Mouse (Mus musculus) 416B (cell line): ENCODE measurements at regions not wholly inside any gene's neighbourhood (a gene's known extent, or its start where the extent isn't known, plus 50 kb on each side); places are given as distances from the start of the nearest gene placed in this dataset.
A peak's percentile ranks its signal among the peaks of the same experiment; 100 is the strongest.
"Not testable (repeated sequence)": the region's sequence is repeated elsewhere in the genome, so short reads cannot be mapped to it uniquely, and the experiment has no call there.

ENCODE experiments used
- DNase-seq: peaks from one replicate; pipeline ENCODE4 v3.0.0; 2011; ENCODE audit warnings: low read depth

- DNase-seq, result no peak
Observed at GRCm38 (mm10) chr3:114627103-114627502, 276.8 kb upstream of the Olfm3 start.

GRCm38 (mm10) chr3:114635362-114635761 is 268.5 kb upstream of the Olfm3 start:
- no peak for DNase-seq

GRCm38 (mm10) chr3:114647957-114648356 is 255.9 kb upstream of the Olfm3 start:
- DNase-seq, result no peak

GRCm38 (mm10) chr3:114697946-114698345 is 205.9 kb upstream of the Olfm3 start:
- no peak for DNase-seq

GRCm38 (mm10) chr3:114725131-114725530 is 178.7 kb upstream of the Olfm3 start:
- DNase-seq, result no peak

DNA sequence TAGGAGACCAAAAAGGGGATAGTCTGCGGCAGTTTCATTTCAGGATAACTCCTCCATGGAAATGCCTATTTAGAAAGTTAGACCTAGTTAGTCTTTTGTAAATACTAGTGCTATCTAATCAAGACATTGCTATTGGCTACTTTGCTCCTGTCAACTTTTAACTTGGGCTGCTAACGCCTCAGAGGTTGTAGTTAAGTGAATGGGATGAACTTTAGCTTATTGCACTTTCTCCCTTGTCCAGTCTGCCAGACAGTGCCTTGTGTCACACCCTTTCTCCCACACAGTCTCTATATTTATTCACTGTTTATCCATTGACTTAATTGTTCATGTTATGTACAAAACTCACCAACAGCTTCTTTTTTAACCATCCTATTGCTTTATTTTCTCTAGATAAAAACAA is 167.5 kb upstream of the Olfm3 start:
- no peak for DNase-seq

DNA sequence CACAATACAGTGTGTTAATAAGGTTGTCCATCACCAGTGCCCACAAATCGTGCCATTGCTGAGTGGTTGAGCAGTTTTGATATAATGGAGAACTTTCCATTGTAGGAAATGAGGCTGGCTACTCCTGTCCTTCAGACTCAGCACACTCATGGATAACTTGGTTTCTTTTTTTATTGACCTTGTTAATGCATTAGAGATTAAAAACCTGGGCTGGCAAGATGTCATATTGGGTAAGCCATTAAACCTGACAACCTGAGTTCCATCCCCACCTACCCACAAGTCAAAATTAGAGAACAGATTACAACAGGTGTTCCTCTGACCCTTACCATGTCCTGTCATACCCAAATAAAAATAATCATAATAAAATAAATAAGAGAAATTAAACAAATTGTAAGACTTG is 159.7 kb upstream of the Olfm3 start:
- no peak for DNase-seq

GRCm38 (mm10) chr3:114745131-114745530 is 158.7 kb upstream of the Olfm3 start:
- DNase-seq, result no peak

GRCm38 (mm10) chr3:114757313-114757712 is 146.6 kb upstream of the Olfm3 start:
- no peak for DNase-seq

- peak; percentile 48 for DNase-seq
Observed at GRCm38 (mm10) chr3:114758592-114758991, 145.3 kb upstream of the Olfm3 start.

GRCm38 (mm10) chr3:114759290-114760002 is 144.4 kb upstream of the Olfm3 start:
- DNase-seq, result no peak

DNA sequence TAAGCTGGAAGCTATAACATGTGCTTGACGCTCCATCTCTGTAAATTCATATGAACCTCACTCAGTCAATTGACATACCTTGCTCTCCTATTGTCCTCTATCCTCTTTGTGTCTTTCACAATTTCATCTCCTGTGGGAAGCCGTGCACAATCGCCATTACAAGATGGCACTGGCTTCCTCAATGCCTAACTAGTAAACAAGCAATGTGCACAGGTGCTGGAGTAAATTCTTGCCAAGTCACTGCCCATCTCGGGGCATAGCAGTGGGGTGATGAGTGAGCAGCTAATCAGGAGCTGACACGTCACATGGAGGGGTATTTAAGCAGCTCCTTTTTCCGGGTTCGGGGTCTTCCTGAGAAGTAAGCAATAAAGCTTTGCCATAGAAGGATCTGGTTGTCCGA is 141.5 kb upstream of the Olfm3 start:
- DNase-seq, result not testable (repeated sequence)

DNA sequence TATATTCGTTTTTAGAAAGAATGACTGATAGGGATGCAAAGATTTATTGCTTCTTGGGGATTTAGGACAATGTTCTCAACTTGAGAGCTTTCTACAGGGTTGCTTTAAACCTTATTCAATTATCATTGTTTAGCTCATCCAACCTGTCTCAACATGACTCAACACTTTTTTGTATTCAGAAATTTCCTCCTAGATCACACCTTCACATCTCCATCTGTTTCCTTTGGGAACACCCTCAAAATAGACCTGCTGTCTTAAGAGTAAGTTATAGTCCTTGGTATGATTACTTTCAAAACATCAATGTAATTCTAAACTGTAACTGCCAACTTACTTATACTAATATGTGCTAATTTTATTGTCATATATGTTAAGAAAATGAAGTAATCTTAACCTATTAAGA is 114.8 kb upstream of the Olfm3 start:
- DNase-seq, result no peak

DNA sequence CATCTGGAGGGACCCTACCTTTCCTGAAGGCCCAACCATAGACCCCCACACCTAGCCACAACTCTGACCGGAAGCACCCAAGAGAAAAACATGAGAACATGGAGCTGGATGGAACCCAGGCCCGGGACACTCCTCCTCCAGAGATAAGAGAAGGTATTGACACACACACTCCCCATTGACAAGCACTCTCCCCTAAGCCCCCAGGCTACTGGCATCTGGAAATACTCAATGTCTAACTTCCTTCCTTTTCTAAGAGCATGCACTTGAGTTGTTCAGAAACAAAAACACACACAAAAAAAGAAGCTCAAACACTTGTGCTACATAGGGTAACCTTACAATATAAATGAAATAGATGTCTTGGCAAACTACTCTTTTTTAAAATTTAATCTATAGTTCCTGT is 113.9 kb upstream of the Olfm3 start:
- DNase-seq, result peak; percentile 14

DNA sequence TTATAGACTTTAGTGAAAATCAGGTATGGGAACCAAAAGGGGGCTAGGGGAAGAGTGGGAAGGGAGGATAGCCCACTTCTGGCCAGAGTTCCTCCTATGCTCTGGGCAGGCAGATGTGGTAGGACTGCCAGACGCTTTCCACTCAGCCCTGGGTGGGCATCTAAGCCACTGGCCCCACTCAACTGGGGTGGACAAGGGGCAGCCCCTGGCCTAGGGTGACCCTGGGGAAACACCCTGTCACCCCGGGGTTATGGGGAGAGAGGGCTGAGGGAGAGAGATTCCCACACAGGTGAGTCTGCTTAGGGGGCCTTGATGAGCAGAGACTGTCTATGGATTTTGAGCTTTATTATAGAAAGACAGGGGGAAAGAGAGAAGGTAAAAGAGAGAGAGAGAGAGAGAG is 70.8 kb upstream of the Olfm3 start:
- DNase-seq, result no peak
